Mouse (Mus musculus): Measurements from ENCODE around the gene Grhpr. TPM values are rescaled to one million over a fixed set of nuclear protein-coding genes. Genes with fewer than 3 reads are reported as not detected.
A peak's percentile ranks its signal among the peaks of the same experiment; 100 is the strongest.

Gene Grhpr
- polyA plus RNA-seq, 1 experiment from 2014 or later = 43.9 TPM

DNA sequence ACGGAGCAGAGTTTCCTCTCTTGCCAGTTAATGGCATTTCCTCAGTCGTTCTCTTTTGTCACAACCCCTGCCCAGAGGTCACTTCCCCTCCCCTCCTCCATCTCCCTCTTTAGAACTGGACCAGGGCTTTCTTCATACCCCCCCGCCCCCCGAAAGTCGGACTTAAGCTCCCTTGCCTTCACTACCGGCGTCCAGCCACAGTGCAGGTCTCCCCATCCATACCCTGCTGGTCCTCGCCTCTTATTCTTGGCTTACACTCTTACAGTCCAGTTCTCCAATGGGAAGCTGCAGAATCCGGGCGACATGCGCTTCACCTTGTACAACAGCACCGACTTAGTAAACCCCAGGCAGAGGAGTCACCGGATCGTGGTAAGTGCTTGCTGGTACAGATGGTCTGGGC is 37.8 kb downstream of the Grhpr start:
- Histone ChIP-seq H3K27me3 (ENCODE audit: control insufficient read depth, insufficient read depth, low read length) (no peaks in the 10 kb centered on the region), H3K4me1 (ENCODE audit: control insufficient read depth, insufficient read depth, low read length) (peaks cover 2% of the 10 kb centered on the region), H3K9ac (replicated peaks; ENCODE audit: low read length) (peak overlapping the region; percentile 69), H3K36me3 (replicated peaks; ENCODE audit: control insufficient read depth, insufficient read depth, low read depth, low read length) (no peaks in the 10 kb centered on the region), H3K4me3 (ENCODE audit: low read depth, low read length) (peak overlapping the region; percentile 78), H3K9me3 (replicated peaks; ENCODE audit: control insufficient read depth, low read length) (no peaks in the 10 kb centered on the region), H3K27ac (replicated peaks; ENCODE audit: low read depth, low read length) (no peak overlapping the region), H3K4me2 (ENCODE audit: low read depth, low read length) (peak overlapping the region; percentile 64)
- under 1% methylated on average over 14 of the region's 14 CpGs for WGBS
- ATAC-seq (replicated peaks; ENCODE audit: insufficient number of reproducible peaks, low FRiP score, low TSS enrichment, low read depth) (peak; percentile 27; the same call in 1 of the 2 replicates), DNase-seq (ENCODE audit: low spot score) (no peak)

DNA sequence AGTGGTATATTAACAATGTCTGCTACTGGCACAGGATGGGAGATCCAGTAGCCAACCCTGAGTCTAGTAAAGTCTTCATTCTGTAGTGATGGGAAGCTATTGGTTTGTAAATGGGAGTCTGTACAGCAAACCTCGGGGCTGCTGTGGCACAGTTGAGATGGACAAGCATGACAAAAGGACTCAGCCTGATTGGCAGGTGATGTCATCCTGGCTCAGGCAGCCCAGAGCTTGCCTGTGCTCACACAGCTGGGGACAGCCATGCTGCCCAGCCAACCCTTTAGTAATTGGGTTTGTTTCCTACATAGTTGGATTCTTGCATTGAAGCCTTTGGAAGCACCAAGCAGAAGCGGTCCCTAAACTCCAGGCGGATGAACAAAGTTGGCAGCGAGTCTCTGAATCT is 45.3 kb downstream of the Grhpr start:
- no peaks in the 10 kb centered on the region for H3K36me3 ChIP-seq (replicated peaks; ENCODE audit: control insufficient read depth, insufficient read depth, low read depth, low read length)
- H3K27me3 ChIP-seq (ENCODE audit: control insufficient read depth, insufficient read depth, low read length) = no peaks in the 10 kb centered on the region
- H3K27ac ChIP-seq (replicated peaks; ENCODE audit: low read depth, low read length) = no peak overlapping the region
- WGBS = 87% methylated on average over 4 of the region's 4 CpGs
- no peak overlapping the region for H3K9ac ChIP-seq (replicated peaks; ENCODE audit: low read length)
- H3K4me3 ChIP-seq (ENCODE audit: low read depth, low read length) = no peak overlapping the region
- no peak overlapping the region for H3K4me2 ChIP-seq (ENCODE audit: low read depth, low read length)
- DNase-seq (ENCODE audit: low spot score) (no peak), ATAC-seq (replicated peaks; ENCODE audit: insufficient number of reproducible peaks, low FRiP score, low TSS enrichment, low read depth) (no peak)
- H3K4me1 ChIP-seq (ENCODE audit: control insufficient read depth, insufficient read depth, low read length) = no peaks in the 10 kb centered on the region
- H3K9me3 ChIP-seq (replicated peaks; ENCODE audit: control insufficient read depth, low read length) = no peaks in the 10 kb centered on the region

DNA sequence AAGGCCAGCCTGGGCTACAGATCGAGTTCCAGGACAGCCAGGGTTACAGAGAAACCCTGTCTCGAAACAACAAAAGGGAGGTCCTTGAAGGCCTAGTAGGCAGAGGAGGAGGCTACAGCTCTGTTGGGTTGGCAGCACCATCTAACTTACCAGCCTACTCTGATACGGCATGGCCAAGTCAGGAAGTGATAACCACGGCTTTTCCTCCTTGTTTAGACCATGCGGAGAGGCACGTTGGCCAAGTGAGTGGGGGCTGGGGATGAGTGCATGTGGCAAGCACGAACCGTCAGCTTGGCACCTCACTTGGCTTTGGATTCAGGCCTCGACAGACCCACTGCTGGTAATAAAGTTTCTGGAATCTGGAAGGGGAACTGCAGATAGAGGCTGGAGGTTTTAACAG is 51.4 kb downstream of the Grhpr start:
- no peaks in the 10 kb centered on the region; the same call in 1 of the 2 replicates for H3K36me3 ChIP-seq (replicated peaks; ENCODE audit: control insufficient read depth, insufficient read depth, low read depth, low read length)
- no peak for ATAC-seq (replicated peaks; ENCODE audit: insufficient number of reproducible peaks, low FRiP score, low TSS enrichment, low read depth)
- H3K27ac ChIP-seq (replicated peaks; ENCODE audit: low read depth, low read length) = no peak overlapping the region

DNA sequence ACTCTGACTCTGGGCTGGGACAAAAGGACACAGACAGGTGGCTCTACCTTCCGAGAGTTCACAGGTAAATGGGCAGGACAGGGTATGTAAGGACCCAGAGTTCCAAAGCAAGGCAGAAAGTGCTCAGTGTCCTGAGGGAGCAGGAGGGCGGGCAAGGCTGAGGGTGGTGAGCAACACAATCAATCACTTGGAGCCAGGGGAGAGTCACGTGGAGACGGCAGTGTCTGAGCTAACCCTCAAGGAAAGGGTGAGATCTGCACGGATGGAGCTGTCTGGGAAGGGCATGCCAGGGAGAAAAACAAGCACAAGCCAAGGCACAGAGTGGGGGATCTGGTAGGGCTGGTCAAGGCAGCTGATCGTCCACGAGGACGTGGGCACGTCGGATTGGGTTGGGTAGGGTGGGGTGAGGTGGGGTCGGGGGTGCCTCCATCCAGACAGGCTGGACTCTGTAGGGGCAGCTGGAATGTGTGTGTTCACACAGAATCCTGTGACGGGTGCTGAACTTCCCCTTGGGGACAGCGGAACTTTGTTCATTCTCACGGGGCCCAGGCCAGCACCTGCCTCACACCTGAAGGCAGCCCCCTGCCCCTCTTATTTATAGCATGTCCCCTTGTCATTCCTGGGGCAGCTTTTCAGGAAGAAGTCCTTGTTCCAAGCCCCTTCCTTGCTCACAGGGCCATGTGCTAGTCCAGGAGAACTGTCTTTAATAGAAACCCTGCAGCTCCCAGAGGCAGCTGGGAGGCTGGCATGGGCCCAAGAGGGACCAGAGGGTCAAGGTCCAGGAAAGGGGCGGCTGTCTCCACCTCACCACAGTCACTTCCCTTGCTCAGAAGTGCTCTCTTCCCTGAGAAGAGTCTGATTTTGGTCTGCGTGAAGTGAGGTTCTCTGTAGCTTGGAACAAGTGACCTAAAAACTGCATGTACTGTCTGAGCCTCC is 53.8 kb downstream of the Grhpr start:
- Histone ChIP-seq H3K27me3 (ENCODE audit: control insufficient read depth, insufficient read depth, low read length) (no peaks in the 10 kb centered on the region), H3K9me3 (replicated peaks; ENCODE audit: control insufficient read depth, low read length) (no peaks in the 10 kb centered on the region), H3K4me2 (ENCODE audit: low read depth, low read length) (no peak overlapping the region), H3K4me3 (ENCODE audit: low read depth, low read length) (no peak overlapping the region), H3K36me3 (replicated peaks; ENCODE audit: control insufficient read depth, insufficient read depth, low read depth, low read length) (no peaks in the 10 kb centered on the region; the same call in 1 of the 2 replicates), H3K4me1 (ENCODE audit: control insufficient read depth, insufficient read depth, low read length) (no peaks in the 10 kb centered on the region), H3K9ac (replicated peaks; ENCODE audit: low read length) (no peak overlapping the region), H3K27ac (replicated peaks; ENCODE audit: low read depth, low read length) (no peak overlapping the region)
- ATAC-seq (replicated peaks; ENCODE audit: insufficient number of reproducible peaks, low FRiP score, low TSS enrichment, low read depth) (no peak), DNase-seq (ENCODE audit: low spot score) (no peak)
- 79% methylated on average over 16 of the region's 16 CpGs for WGBS

More for the DNA sequence above, 51.4 kb downstream of the Grhpr start:
- Histone ChIP-seq H3K9ac (replicated peaks; ENCODE audit: low read length) (no peak overlapping the region), H3K4me1 (ENCODE audit: control insufficient read depth, insufficient read depth, low read length) (no peaks in the 10 kb centered on the region), H3K27me3 (ENCODE audit: control insufficient read depth, insufficient read depth, low read length) (no peaks in the 10 kb centered on the region), H3K9me3 (replicated peaks; ENCODE audit: control insufficient read depth, low read length) (no peaks in the 10 kb centered on the region), H3K4me2 (ENCODE audit: low read depth, low read length) (no peak overlapping the region), H3K4me3 (ENCODE audit: low read depth, low read length) (no peak overlapping the region)
- 92% methylated on average over 9 of the region's 9 CpGs for WGBS
- DNase-seq (ENCODE audit: low spot score) = no peak

DNA sequence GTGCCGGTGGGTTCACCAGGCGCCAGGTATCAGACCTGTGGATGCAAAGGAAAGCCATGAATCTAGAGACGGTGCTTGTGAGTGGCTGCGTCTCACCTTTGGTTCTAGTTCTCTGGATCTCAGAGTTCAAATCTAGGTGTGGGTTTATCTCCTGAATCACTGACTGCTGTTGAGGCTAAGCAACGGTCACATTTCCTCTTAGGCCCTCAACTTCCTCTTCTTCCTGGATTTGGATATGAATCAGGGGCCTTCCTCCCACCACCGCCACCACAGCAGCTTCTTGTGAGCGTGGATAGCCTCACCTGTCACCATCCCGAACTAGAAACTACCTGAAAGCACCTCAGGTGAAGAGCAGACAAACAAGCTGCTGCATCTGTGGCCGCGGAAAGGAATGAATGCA is 54.9 kb downstream of the Grhpr start:
- Histone ChIP-seq H3K36me3 (replicated peaks; ENCODE audit: control insufficient read depth, insufficient read depth, low read depth, low read length) (peaks cover 2% of the 10 kb centered on the region; the same call in 1 of the 2 replicates), H3K4me2 (ENCODE audit: low read depth, low read length) (no peak overlapping the region), H3K9ac (replicated peaks; ENCODE audit: low read length) (no peak overlapping the region), H3K4me3 (ENCODE audit: low read depth, low read length) (no peak overlapping the region), H3K27ac (replicated peaks; ENCODE audit: low read depth, low read length) (no peak overlapping the region), H3K27me3 (ENCODE audit: control insufficient read depth, insufficient read depth, low read length) (no peaks in the 10 kb centered on the region), H3K9me3 (replicated peaks; ENCODE audit: control insufficient read depth, low read length) (no peaks in the 10 kb centered on the region), H3K4me1 (ENCODE audit: control insufficient read depth, insufficient read depth, low read length) (no peaks in the 10 kb centered on the region)
- 90% methylated on average over 10 of the region's 10 CpGs for WGBS
- DNase-seq (ENCODE audit: low spot score) (no peak), ATAC-seq (replicated peaks; ENCODE audit: insufficient number of reproducible peaks, low FRiP score, low TSS enrichment, low read depth) (no peak)

DNA sequence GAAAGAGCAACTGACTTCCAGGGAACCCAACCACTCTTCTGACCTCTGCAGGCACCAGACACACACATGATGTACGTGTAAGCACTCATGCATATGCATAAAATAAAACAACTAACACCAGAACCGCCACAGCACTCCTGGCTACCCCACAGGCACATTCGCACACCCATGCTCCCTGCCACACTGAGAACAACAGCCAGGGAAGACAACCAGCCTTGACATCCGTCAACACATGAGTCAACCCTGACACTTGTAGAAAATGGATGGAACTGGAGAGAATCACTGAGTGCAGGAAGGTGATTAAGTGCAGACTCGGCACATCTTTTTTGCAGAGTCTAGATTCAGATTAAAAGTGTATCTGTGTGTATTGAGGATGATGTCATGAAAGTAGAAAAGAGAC is 55.4 kb downstream of the Grhpr start:
- no peak overlapping the region for H3K9ac ChIP-seq (replicated peaks; ENCODE audit: low read length)
- peaks cover 2% of the 10 kb centered on the region; the same call in 1 of the 2 replicates for H3K36me3 ChIP-seq (replicated peaks; ENCODE audit: control insufficient read depth, insufficient read depth, low read depth, low read length)
- H3K27ac ChIP-seq (replicated peaks; ENCODE audit: low read depth, low read length) = no peak overlapping the region
- H3K4me3 ChIP-seq (ENCODE audit: low read depth, low read length) = no peak overlapping the region
- no peak overlapping the region for H3K4me2 ChIP-seq (ENCODE audit: low read depth, low read length)
- H3K9me3 ChIP-seq (replicated peaks; ENCODE audit: control insufficient read depth, low read length) = no peaks in the 10 kb centered on the region
- H3K27me3 ChIP-seq (ENCODE audit: control insufficient read depth, insufficient read depth, low read length) = no peaks in the 10 kb centered on the region
- no peak for ATAC-seq (replicated peaks; ENCODE audit: insufficient number of reproducible peaks, low FRiP score, low TSS enrichment, low read depth)
- WGBS = 83% methylated on average over 5 of the region's 5 CpGs
- DNase-seq (ENCODE audit: low spot score) = no peak
- no peaks in the 10 kb centered on the region for H3K4me1 ChIP-seq (ENCODE audit: control insufficient read depth, insufficient read depth, low read length)

DNA sequence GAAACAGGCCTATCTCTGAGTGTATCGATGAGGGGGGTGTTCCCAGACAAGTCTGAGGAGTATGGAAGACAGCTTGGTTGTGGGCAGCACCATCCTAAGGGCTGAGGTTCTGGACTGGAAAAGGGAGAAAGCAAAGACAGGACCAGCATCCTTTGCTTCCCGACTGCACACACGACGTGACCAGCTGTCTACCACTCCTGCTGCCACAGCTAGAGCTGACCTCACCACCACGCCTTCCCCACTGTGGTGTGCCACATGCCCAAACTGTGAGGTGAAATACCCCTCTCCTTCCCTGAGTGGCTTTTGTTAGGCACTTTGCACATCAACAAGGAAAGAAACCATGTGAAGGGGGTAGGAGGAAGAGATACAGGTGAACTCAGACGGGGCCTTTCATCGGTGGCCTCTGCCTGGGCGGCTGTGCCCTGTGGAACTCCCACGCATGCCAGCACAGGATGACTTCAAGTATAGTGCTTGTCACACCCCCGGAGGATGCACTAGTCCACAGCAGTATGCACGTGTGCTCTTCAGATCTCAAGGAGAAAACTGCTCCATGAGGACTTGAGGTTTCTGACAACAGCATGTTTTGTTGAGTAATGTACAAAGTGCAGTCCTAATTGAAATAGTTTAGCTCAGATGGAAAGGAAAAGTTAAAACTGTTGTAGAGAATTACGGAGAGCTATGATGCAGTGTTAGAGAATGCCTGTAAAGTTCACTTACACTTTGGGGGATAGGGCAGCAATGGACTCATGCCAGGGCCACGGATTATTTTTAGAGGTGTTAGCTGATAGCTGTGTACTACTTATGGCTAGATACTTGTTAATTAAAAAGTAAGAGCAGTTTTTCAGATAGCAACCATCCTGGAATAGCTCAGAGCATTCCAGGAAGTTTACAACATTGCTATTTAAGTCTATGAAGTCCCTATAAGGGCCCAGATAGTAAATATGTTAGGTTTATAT is 56.5 kb downstream of the Grhpr start:
- WGBS = 93% methylated on average over 13 of the region's 13 CpGs

More for the DNA sequence above, 56.5 kb downstream of the Grhpr start:
- no peak for DNase-seq (ENCODE audit: low spot score)
- Histone ChIP-seq H3K27ac (replicated peaks; ENCODE audit: low read depth, low read length) (no peak overlapping the region), H3K9ac (replicated peaks; ENCODE audit: low read length) (no peak overlapping the region), H3K9me3 (replicated peaks; ENCODE audit: control insufficient read depth, low read length) (no peaks in the 10 kb centered on the region), H3K36me3 (replicated peaks; ENCODE audit: control insufficient read depth, insufficient read depth, low read depth, low read length) (peaks cover 2% of the 10 kb centered on the region; the same call in 1 of the 2 replicates), H3K4me1 (ENCODE audit: control insufficient read depth, insufficient read depth, low read length) (no peaks in the 10 kb centered on the region), H3K27me3 (ENCODE audit: control insufficient read depth, insufficient read depth, low read length) (no peaks in the 10 kb centered on the region), H3K4me2 (ENCODE audit: low read depth, low read length) (no peak overlapping the region), H3K4me3 (ENCODE audit: low read depth, low read length) (no peak overlapping the region)
- no peak for ATAC-seq (replicated peaks; ENCODE audit: insufficient number of reproducible peaks, low FRiP score, low TSS enrichment, low read depth)
